Mouse (Mus musculus) hindbrain, embryonic 11.5 days (tissue): Measurements from ENCODE around the gene Hint2. TPM values are rescaled to one million over a fixed set of nuclear protein-coding genes. Genes with fewer than 3 reads are reported as not detected.

Experiments
- ATAC-seq: fragments of 200-750 bp; cut with Nextera tagmentation; 2 replicates; pipeline ENCODE4 v1.8.0; 2017; ENCODE audit warnings: mild to moderate bottlenecking, moderate TSS enrichment, moderate library complexity; ENCODE audit not compliant: low FRiP score
- DNase-seq: peaks from one replicate; pipeline ENCODE4 v3.0.0-alpha.2; 2015; ENCODE audit warnings: low spot score
- H3K27ac ChIP-seq: fragments of 300-500 bp; sonication (generic); 2 replicates; pipeline ENCODE4 v1.5.1; 2014; ENCODE audit warnings: mild to moderate bottlenecking, low read depth, low read length
- H3K27me3 ChIP-seq: fragments of 300-500 bp; sonication (generic); 2 replicates; pipeline ENCODE4 v1.6.1; 2014; ENCODE audit warnings: mild to moderate bottlenecking, low read length, moderate library complexity, mixed read lengths; ENCODE audit not compliant: control insufficient read depth, insufficient read depth
- H3K36me3 ChIP-seq: fragments of 300-500 bp; sonication (generic); 2 replicates; pipeline ENCODE4 v1.6.1; 2014; ENCODE audit warnings: mild to moderate bottlenecking, low read length, moderate library complexity, mixed read lengths; ENCODE audit not compliant: control insufficient read depth, insufficient read depth
- H3K4me1 ChIP-seq: fragments of 300-500 bp; sonication (generic); replicated peaks from 2 replicates; pipeline ENCODE4 v1.6.1; 2014; ENCODE audit warnings: low read length, mixed read lengths; ENCODE audit not compliant: control insufficient read depth, insufficient read depth
- H3K4me2 ChIP-seq: fragments of 300-500 bp; sonication (generic); replicated peaks from 2 replicates; pipeline ENCODE4 v1.6.1; 2014; ENCODE audit warnings: mild to moderate bottlenecking, low read depth, low read length
- H3K4me3 ChIP-seq: fragments of 300-500 bp; sonication (generic); 2 replicates; pipeline ENCODE4 v1.5.1; 2014; ENCODE audit warnings: low read depth, low read length
- H3K9ac ChIP-seq: fragments of 300-500 bp; sonication (generic); 2 replicates; pipeline ENCODE4 v1.6.1; 2014; ENCODE audit warnings: low read depth, low read length
- H3K9me3 ChIP-seq: fragments of 300-500 bp; sonication (generic); 2 replicates; pipeline ENCODE4 v1.6.1; 2016; ENCODE audit warnings: low read length; ENCODE audit not compliant: control insufficient read depth
- WGBS: fragments of 180-500 bp; shearing (Covaris S2); extraction: QIAGEN DNeasy Blood & Tissue Kit; methylation state at CpG from one replicate; pipeline ENCODE4 v1.1.7; 2014; 5-methylcytosine and 5-hydroxymethylcytosine counted together
- polyA plus RNA-seq: library from polyadenylated mRNA; unstranded; fragments of >200 nt; fragmentation: Nextera tagmentation; extraction: Ambion mirVana; gene quantifications from 2 replicates; pipeline ENCODE4 v1.2.1, GENCODE M21; 2014

Gene Hint2
- polyA plus RNA-seq, 1 experiment from 2014 or later, result 69.9 TPM

GRCm38 (mm10) chr4:43630671-43631045 is 25.6 kb downstream of the Hint2 start:
- Histone ChIP-seq H3K9me3 (no peaks in the 10 kb centered on the region), H3K4me2 (peak overlapping the region; percentile 88), H3K4me1 (peaks cover 14% of the 10 kb centered on the region), H3K36me3 (no peaks in the 10 kb centered on the region), H3K27ac (peak overlapping the region; percentile 87), H3K9ac (peak overlapping the region; percentile 93; the same call in 1 of the 2 replicates), H3K4me3 (peak overlapping the region; percentile 55), H3K27me3 (peaks cover 4% of the 10 kb centered on the region; the same call in 1 of the 2 replicates)
- ATAC-seq, result no peak; the same call in none of the 2 replicates
- 12% methylated on average over 5 of the region's 5 CpGs for WGBS
- peak; percentile 58 for DNase-seq

- Histone ChIP-seq H3K9me3 (no peaks in the 10 kb centered on the region; the same call in 1 of the 2 replicates), H3K36me3 (no peaks in the 10 kb centered on the region), H3K4me2 (no peak overlapping the region; the same call in 1 of the 2 replicates), H3K27ac (peak overlapping the region; percentile 87), H3K4me3 (no peak overlapping the region), H3K4me1 (peaks cover 14% of the 10 kb centered on the region), H3K27me3 (peaks cover 4% of the 10 kb centered on the region; the same call in 1 of the 2 replicates), H3K9ac (no peak overlapping the region)
- ATAC-seq (peak; percentile 56), DNase-seq (peak; percentile 89)
- WGBS, result 6% methylated on average over 5 of the region's 5 CpGs
Observed at GRCm38 (mm10) chr4:43630030-43630581, 26.2 kb downstream of the Hint2 start.

DNA sequence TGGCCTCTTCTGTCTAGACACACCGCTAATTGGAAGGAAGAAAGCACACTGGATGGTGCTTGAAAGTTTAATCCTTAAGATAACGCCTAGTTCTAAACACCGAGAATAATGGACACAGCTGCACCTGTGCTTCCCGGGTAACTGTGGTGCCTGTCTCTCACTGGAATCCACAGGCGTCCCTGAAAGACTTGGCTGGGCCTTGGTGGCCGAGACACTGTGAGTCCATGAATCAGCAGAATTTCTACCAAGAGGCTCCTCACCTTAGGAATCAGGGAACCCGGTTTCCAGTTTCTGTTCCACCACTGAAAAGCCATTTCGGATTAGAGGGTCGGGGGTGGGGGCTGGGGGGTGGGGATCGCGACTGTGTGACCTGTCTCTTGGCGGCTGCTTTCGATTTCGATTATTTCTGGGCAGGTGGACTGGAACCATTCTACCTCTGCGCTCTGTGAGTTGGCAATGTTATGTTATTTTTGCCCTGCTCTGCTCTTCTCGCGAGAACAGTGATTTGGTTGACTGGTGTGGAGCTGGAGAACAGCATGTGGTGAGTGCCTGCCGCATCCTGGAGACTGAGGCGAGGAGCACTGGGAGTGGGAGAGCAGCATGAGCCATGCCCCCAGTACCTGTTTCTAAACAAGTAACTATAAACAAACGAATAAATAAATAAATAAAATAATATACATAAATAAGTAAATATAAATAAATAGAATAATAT is 27.0 kb downstream of the Hint2 start:
- H3K4me1 ChIP-seq, result peaks cover 14% of the 10 kb centered on the region
- no peaks in the 10 kb centered on the region for H3K36me3 ChIP-seq
- no peak overlapping the region for H3K9ac ChIP-seq
- H3K4me3 ChIP-seq, result no peak overlapping the region
- H3K4me2 ChIP-seq, result no peak overlapping the region
- peak; percentile 37 for DNase-seq
- H3K9me3 ChIP-seq, result no peaks in the 10 kb centered on the region; the same call in 1 of the 2 replicates
- H3K27ac ChIP-seq, result no peak overlapping the region
- H3K27me3 ChIP-seq, result peaks cover 4% of the 10 kb centered on the region; the same call in 1 of the 2 replicates
- ATAC-seq, result no peak
- 39% methylated on average over 20 of the region's 20 CpGs for WGBS

DNA sequence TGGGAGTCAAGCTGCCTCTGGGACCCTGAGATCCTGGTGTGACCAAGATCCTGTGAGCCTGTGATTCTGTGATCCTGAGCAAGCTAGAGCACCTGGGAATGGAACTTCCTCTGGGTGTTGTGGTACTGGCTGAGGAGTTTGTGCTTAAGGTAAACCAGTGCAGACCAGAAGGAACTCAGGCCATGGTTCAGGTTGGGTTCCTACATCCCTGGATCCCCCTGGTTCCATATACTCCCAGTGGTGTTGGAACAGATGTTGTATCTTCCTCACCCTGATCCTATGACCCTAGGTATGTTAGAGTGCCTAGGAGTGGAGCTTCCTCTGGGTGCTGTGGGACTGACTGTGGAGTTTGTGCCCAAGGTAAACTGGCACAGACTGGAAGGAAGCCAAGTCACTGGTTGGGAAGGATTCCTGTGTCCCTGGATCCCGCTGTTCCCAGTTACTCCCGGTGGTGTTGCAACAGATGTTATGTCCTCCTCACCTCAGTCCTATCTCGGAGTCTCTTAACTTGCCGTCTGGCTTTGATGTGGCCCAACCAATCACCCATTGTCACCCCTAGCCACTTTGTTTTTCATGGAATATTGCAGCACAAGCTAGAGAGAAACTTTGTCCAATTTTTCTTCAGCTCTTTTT is 36.0 kb downstream of the Hint2 start:
- 83% methylated on average over 4 of the region's 4 CpGs for WGBS
- Histone ChIP-seq H3K9ac (no peak overlapping the region), H3K9me3 (no peaks in the 10 kb centered on the region), H3K4me2 (no peak overlapping the region), H3K4me3 (no peak overlapping the region), H3K27ac (no peak overlapping the region), H3K4me1 (no peaks in the 10 kb centered on the region), H3K36me3 (no peaks in the 10 kb centered on the region), H3K27me3 (no peaks in the 10 kb centered on the region)
- ATAC-seq (no peak), DNase-seq (no peak)

GRCm38 (mm10) chr4:43613060-43613730 is 43.1 kb downstream of the Hint2 start:
- Histone ChIP-seq H3K4me3 (no peak overlapping the region), H3K4me2 (no peak overlapping the region)
- WGBS, result 69% methylated on average over 3 of the region's 3 CpGs

DNA sequence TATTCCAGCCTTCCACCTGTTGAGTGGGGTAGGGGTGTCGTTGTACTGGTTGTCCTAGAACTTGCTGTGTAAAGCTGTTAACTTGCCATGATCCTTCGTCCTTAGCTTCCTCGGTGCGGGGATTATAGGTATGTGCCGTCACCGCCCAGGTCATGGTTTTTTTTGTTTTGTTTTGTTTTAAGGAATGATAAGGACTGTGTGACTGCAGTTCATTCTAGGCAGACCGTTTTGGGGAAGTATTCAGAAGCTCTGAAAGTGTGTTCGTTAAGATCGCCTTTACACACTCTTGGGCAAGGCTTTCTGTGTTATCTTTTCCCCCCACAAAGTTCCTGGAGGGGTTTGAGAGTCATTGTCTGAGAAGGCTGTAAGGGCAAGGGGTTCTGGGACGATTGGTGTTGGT is 43.7 kb downstream of the Hint2 start:
- H3K4me3 ChIP-seq, result no peak overlapping the region
- no peak overlapping the region for H3K9ac ChIP-seq
- H3K36me3 ChIP-seq, result no peaks in the 10 kb centered on the region
- ATAC-seq (no peak), DNase-seq (no peak)
- no peak overlapping the region for H3K27ac ChIP-seq
- no peak overlapping the region for H3K4me2 ChIP-seq
- no peaks in the 10 kb centered on the region for H3K27me3 ChIP-seq
- 80% methylated on average over 10 of the region's 10 CpGs for WGBS
- H3K9me3 ChIP-seq, result no peaks in the 10 kb centered on the region
- H3K4me1 ChIP-seq, result no peaks in the 10 kb centered on the region

More at GRCm38 (mm10) chr4:43613060-43613730, 43.1 kb downstream of the Hint2 start:
- H3K36me3 ChIP-seq, result no peaks in the 10 kb centered on the region
- no peak for DNase-seq
- no peaks in the 10 kb centered on the region for H3K27me3 ChIP-seq
- H3K9me3 ChIP-seq, result no peaks in the 10 kb centered on the region
- H3K9ac ChIP-seq, result no peak overlapping the region
- ATAC-seq, result no peak
- no peak overlapping the region for H3K27ac ChIP-seq
- no peaks in the 10 kb centered on the region for H3K4me1 ChIP-seq

- H3K4me3 ChIP-seq, result no peak overlapping the region
- H3K9ac ChIP-seq, result no peak overlapping the region
- H3K27ac ChIP-seq, result no peak overlapping the region
- 80% methylated on average over 9 of the region's 9 CpGs for WGBS
- H3K27me3 ChIP-seq, result no peaks in the 10 kb centered on the region
- no peaks in the 10 kb centered on the region for H3K9me3 ChIP-seq
- no peaks in the 10 kb centered on the region for H3K4me1 ChIP-seq
- no peak overlapping the region for H3K4me2 ChIP-seq
- no peaks in the 10 kb centered on the region for H3K36me3 ChIP-seq
- DNase-seq, result no peak
- no peak for ATAC-seq
Observed at GRCm38 (mm10) chr4:43604751-43605685, 51.2 kb downstream of the Hint2 start.
